Mouse (Mus musculus) layer of hippocampus, adult 2 months (tissue): ENCODE measurements around the gene Sh3bp5l. TPM values are rescaled to one million over a fixed set of nuclear protein-coding genes. Genes with fewer than 3 reads are reported as not detected.
"Not testable (repeated sequence)": the region's sequence is repeated elsewhere in the genome, so short reads cannot be mapped to it uniquely, and the experiment has no call there.

Experiments used
- DNase-seq, 2 experiments: peaks; one replicate each; pipeline ENCODE4 v3.0.0; 2022; ENCODE audit warnings: low spot score in 2 of 2
- H3K27ac ChIP-seq: fragments of 200-600 bp; 2 replicates; pipeline ENCODE4 v1.8.1; 2022
- H3K4me3 ChIP-seq: fragments of 200-600 bp; 2 replicates; pipeline ENCODE4 v1.8.1; 2022; ENCODE audit warnings: mild to moderate bottlenecking
- CTCF ChIP-seq: fragments of 200-600 bp; conservative IDR thresholded peaks from 2 replicates; pipeline ENCODE4 v1.8.1; 2022; ENCODE audit warnings: antibody characterized with exemption, mild to moderate bottlenecking, moderate library complexity
- total RNA-seq, 2 experiments: library from RNA; stranded (reverse); gene quantifications; 2 replicates each; pipeline ENCODE4 v1.2.3; 2021

The Sh3bp5l gene
- total RNA-seq, 2 experiments from 2014 or later = 52.9 to 56.2 TPM

DNA sequence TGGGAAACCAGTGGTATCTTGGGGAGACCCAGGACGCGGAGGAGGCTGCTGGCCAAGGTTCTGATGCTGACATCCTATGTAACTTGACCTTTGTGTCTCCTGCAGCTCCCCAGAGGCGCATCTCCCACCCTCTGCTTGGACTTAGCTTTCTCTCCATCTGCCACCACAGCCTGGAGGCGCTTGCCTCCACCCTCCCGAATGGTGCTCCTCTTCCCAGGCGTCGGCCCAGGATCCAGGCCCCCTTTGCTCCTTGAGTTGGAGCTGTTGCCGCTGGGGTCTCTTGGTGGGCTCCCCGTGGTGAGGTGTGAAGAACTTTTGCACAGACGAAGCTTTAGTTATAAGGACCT lies 598 bp downstream of the Sh3bp5l start:
- DNase-seq = no peak
- H3K4me3 ChIP-seq = peak overlapping the region; percentile 70
- peak overlapping the region; percentile 98 for H3K27ac ChIP-seq
- no peak for TF ChIP-seq CTCF

GRCm38 (mm10) chr11:58331546-58331945 lies 1.0 kb downstream of the Sh3bp5l start:
- Histone ChIP-seq H3K27ac (no peak overlapping the region), H3K4me3 (peak overlapping the region; percentile 70)
- DNase-seq = no peak
- TF ChIP-seq CTCF = no peak

GRCm38 (mm10) chr11:58334746-58335145 lies 4.2 kb downstream of the Sh3bp5l start:
- H3K4me3 ChIP-seq = no peak overlapping the region
- DNase-seq = no peak
- H3K27ac ChIP-seq = no peak overlapping the region
- TF ChIP-seq CTCF = no peak

GRCm38 (mm10) chr11:58346745-58347144 lies 16.2 kb downstream of the Sh3bp5l start:
- H3K4me3 ChIP-seq = no peak overlapping the region
- no peak overlapping the region for H3K27ac ChIP-seq
- TF ChIP-seq CTCF = no peak
- DNase-seq = no peak

GRCm38 (mm10) chr11:58350628-58351027 lies 20.1 kb downstream of the Sh3bp5l start:
- Histone ChIP-seq H3K27ac (no peak overlapping the region), H3K4me3 (no peak overlapping the region)
- no peak for DNase-seq
- peak; percentile 62 for TF ChIP-seq CTCF

DNA sequence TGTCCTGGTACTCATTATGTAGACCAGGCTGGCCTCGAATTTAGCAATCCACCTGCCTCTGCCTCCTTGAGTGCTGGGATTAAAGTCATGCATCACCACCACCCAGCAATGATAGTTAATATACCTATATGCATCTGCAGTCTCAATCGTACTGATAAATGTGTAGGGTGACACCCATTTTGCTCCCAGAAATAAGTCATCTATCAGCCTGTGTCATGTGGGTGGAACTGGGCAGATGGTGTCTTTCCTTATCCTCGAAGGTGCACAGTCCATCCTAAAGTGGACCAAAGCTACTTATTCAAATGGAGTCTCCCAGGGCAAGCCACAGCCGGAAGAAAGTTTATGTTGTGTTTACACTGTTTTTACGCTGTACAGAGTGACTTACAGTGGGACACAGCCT lies 20.7 kb downstream of the Sh3bp5l start:
- TF ChIP-seq CTCF = no peak
- H3K4me3 ChIP-seq = no peak overlapping the region

DNA sequence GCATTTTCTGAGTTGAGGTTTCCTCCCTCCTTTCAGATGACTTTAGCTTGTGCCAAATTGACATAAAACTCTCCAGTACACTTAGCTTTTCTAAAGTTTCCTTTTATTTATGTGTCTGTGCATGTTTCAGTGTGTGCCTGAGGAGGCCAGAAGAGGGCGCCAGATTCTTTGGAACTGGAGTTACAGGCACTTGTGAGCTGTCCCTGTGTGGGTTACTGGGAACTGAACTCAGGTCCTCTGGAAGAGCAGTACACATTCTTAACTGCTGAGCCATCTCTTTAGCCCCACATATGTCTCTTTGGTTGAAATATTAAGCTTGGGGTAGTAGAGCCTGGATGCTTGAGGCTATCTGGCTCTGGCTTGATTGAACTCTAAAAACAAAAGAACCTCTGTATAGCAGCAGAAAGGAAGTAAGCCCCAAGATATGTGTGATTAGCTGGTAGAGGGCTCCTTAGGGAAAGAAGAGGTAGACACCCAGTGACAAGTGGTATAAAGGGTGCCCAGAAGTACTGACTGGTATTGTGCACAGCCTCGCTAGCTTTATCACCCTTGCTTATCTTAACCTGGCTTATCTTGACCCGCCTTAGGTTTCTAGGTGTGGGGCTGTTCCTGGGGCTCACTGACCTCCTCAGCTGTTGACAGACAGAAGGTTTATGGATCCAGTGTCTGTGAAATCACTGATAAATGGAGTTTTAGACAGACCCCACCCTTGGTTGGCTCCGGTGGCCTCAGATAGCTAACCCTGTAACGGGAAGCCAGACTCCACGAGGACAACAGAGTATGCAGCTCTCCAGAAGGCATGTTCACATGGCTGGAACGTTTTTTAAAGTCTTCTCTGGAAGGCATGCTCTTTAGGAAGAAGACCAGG lies 22.4 kb downstream of the Sh3bp5l start:
- Histone ChIP-seq H3K27ac (no peak overlapping the region), H3K4me3 (no peak overlapping the region)
- no peak for DNase-seq
- TF ChIP-seq CTCF = peak; percentile 58

More for the DNA sequence above, 20.7 kb downstream of the Sh3bp5l start:
- no peak for DNase-seq
- no peak overlapping the region for H3K27ac ChIP-seq

DNA sequence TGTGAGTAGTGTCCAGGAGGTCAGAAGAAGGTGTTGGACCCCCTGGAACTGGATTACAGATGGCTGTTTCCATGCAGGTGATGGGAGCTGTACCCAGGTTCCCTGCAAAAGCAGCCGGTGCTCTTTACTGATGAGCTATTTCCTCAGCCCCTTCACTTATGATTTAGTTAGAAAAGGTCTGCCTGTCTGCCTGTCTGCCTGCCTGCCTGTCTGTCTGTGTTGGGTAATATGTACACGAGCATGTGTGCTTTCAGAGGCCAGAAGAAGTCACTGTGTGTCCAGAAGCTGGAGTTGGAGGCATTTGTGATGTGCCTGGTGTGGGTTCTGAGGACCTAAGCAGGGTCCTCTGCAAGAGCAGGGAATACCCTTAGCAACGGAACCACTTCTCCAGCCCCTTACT lies 23.2 kb downstream of the Sh3bp5l start:
- no peak for DNase-seq
- TF ChIP-seq CTCF = no peak
- H3K27ac ChIP-seq = no peak overlapping the region
- no peak overlapping the region for H3K4me3 ChIP-seq

GRCm38 (mm10) chr11:58354476-58354875 lies 24.0 kb downstream of the Sh3bp5l start:
- Histone ChIP-seq H3K4me3 (no peak overlapping the region), H3K27ac (no peak overlapping the region)
- DNase-seq = peak in 1 of 2 experiments; percentile 19
- no peak for TF ChIP-seq CTCF

- Histone ChIP-seq H3K27ac (no peak overlapping the region), H3K4me3 (no peak overlapping the region)
- no peak for TF ChIP-seq CTCF
- DNase-seq = no peak
Measured at GRCm38 (mm10) chr11:58354927-58355326, 24.4 kb downstream of the Sh3bp5l start.

DNA sequence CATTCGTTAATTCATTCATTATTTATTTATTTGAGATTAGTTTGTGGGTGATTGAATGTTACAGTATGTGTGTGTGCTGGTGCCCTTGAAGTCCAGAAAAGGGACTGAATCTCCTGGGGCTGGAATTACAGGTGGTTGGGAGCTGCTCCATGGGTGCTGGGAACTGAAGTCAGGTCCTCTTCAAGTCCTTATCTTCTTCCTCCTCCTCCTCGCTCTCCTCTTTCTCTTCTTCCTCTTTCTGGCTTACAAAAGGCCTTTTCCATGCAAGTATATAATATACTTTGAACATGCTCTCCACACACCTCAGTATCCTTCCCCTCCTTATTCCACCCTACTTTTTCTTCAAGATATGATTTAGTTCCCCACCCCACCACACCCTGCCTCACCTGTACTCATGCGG lies 26.5 kb downstream of the Sh3bp5l start:
- no peak overlapping the region for H3K27ac ChIP-seq
- no peak overlapping the region for H3K4me3 ChIP-seq
- no peak for DNase-seq
- no peak for TF ChIP-seq CTCF

DNA sequence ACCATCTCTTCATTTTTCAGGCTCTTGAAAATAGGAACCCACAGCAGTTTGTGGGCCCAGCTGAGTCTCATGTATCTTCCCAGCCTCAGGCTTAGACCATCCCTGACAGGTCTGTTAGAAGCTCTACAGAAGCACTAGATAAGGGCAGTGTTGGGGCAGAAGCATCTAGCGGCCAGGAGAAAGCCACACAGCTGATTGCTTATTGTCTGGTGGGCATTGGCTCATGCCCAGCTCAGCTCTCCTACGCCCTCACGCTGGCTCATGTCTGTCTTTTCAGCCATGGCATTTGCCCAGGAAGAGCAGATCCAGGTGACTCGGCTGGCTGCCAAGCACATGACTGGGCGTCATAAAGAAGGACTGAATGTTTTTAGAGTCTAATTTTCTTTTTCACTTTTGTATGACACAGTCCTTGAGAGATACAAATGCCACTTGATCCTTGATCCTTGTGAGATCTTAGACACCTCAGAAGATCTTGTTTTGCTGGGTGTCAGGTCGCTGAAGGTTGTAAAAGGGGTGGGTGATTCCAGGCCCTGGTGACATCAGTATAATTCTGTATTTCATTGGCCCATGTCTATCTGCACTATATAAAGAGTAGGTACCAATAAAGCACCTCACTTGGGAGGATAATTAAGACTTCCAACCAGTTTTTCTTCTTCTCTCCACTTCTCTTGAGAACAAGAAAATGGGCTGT lies 27.5 kb downstream of the Sh3bp5l start:
- DNase-seq = no peak
- TF ChIP-seq CTCF = no peak
- H3K27ac ChIP-seq = no peak overlapping the region
- no peak overlapping the region for H3K4me3 ChIP-seq

- not testable (repeated sequence) for H3K27ac ChIP-seq, DNase-seq, H3K4me3 ChIP-seq
Measured at GRCm38 (mm10) chr11:58362562-58362961, 32.0 kb downstream of the Sh3bp5l start.

DNA sequence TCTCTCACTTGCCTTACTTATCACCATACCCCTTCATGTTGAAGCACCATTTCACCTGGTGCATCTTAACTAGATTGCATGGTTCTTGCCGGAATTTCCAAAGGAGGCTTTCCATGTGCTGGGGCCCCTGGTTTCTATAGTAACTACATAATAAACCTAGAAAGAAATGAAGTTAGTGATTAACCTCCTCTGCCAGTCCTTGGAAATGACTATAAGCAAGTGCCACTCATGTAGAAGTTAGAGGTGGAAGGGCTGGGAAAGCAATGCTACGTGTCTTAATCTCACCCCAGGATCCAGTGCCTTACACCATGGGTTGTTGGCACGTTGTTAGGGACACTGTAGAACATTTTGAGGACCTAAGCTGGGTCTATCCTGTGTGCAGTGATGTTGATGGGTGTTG lies 33.9 kb downstream of the Sh3bp5l start:
- Histone ChIP-seq H3K4me3 (no peak overlapping the region), H3K27ac (no peak overlapping the region)
- DNase-seq = no peak
- no peak for TF ChIP-seq CTCF

GRCm38 (mm10) chr11:58366191-58366590 lies 35.7 kb downstream of the Sh3bp5l start:
- not testable (repeated sequence) for DNase-seq, H3K4me3 ChIP-seq, H3K27ac ChIP-seq
